Mouse (Mus musculus): ENCODE measurements around the gene Kcnq5. TPM values are rescaled to one million over a fixed set of nuclear protein-coding genes. Genes with fewer than 3 reads are reported as not detected.

The Kcnq5 gene
- polyA plus RNA-seq, 1 experiment from 2014 or later: 1.9 TPM

DNA sequence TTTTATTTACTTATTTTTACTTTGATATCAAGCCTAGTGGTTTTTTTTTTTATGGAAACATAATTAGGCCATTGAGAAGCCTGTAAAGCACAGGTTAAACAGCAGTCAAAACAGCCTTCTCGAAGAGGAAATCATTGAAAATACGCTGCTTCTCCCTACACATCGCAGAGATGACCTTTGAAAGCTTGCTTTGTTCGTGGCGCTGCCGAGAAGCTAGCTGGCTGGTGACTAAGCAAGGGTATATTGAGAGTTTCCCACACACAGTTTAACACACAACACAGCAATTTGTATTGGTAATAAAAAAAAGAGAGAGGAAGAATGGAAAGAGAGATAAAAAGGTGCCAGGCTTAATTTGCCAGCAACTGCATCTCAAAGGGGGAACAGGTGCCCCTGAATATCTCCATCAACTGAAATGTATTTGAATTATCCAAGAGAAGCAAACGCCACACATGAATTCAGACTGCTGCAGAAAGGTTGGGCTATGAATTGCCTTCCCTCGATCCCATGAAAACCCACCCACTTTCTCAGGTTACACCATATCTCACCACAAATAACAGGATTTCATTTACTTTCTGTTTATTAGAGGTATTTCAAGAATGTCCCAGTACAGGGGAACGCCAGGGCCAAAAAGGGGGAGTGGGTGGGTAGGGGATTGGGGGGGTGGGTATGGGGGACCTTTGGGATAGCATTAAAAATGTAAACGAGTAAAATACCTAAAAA, 461.8 kb downstream of the Kcnq5 start:
- H3K9me3 ChIP-seq: no peaks in the 10 kb centered on the region
- H3K27me3 ChIP-seq (replicated peaks): no peaks in the 10 kb centered on the region
- no peak overlapping the region for H3K9ac ChIP-seq
- no peak overlapping the region for H3K27ac ChIP-seq
- no peaks in the 10 kb centered on the region for H3K36me3 ChIP-seq (replicated peaks)
- ATAC-seq (replicated peaks): no peak
- H3K4me3 ChIP-seq: no peak overlapping the region
- 59% methylated on average over 10 of the region's 10 CpGs for WGBS
- H3K4me2 ChIP-seq: no peak overlapping the region
- H3K4me1 ChIP-seq: no peaks in the 10 kb centered on the region

DNA sequence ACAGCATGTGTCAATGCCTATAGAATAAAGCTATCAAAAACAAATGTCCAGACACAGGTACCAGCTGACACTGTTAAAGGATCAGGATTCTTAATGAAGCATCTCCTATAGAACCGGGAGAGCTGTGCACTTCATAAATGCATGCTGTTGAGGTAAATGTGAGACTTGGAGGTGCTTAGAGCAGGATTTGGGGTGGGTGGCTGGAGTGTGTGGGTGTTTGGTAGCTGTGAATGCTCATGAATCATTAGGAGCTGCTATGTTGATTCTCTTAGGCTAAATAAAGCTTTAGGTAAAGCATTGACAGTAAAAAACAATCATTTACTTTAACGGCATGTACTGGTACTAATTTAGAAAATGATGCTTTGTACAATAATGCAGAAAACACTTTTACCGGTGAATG, 465.4 kb downstream of the Kcnq5 start:
- no peaks in the 10 kb centered on the region for H3K4me1 ChIP-seq
- 94% methylated on average over 3 of the region's 3 CpGs for WGBS
- H3K27me3 ChIP-seq (replicated peaks): no peaks in the 10 kb centered on the region
- H3K9me3 ChIP-seq: no peaks in the 10 kb centered on the region
- no peak overlapping the region for H3K9ac ChIP-seq
- no peak overlapping the region for H3K4me2 ChIP-seq
- no peak overlapping the region for H3K27ac ChIP-seq
- no peak for ATAC-seq (replicated peaks)
- H3K4me3 ChIP-seq: no peak overlapping the region
- H3K36me3 ChIP-seq (replicated peaks): no peaks in the 10 kb centered on the region

DNA sequence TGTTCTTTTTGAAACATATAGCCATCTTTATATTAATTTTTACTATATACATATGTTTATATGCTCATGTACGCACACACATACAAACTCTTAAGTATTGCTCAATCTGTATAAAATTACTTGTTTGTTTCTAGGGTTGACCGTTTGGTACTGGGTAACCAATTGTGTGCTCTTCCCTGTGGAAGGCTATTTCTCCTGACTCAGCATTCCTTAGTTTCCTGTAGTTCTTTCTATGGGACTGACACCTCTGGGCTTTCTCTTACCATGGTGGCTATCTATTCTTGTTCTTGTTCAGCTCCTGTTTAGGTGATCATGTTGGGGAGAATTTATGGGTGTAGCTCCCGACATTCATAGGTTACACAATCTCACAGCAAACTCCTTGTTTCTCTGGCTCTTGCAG, 473.1 kb downstream of the Kcnq5 start:
- no peak overlapping the region for H3K4me3 ChIP-seq
- no peak overlapping the region for H3K9ac ChIP-seq
- H3K36me3 ChIP-seq (replicated peaks): no peaks in the 10 kb centered on the region
- no peaks in the 10 kb centered on the region for H3K27me3 ChIP-seq (replicated peaks)
- 95% methylated on average over 3 of the region's 3 CpGs for WGBS
- no peak for ATAC-seq (replicated peaks)
- H3K4me2 ChIP-seq: no peak overlapping the region
- no peaks in the 10 kb centered on the region for H3K4me1 ChIP-seq
- H3K9me3 ChIP-seq: no peaks in the 10 kb centered on the region
- H3K27ac ChIP-seq: no peak overlapping the region

DNA sequence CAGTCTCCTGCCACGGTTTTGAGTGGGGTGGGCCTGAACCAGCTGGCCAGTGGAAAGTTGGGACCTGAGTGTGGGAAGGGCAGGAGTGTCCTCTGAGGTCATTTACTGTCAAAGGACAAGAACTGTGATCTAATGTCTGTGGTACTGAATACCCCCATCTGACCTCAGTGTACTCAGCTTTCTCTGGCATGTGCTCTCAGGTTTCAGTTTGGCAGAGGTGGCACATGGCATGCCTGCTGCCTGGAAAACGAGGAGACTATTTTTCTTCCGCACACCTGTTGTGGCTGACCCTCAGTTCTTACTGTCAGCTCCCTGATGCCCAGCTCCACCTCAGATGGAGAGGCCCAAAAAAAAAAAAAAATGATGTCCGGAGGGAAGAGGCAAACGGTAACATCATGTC, 475.5 kb downstream of the Kcnq5 start:
- Histone ChIP-seq H3K27me3 (replicated peaks) (no peaks in the 10 kb centered on the region), H3K9ac (no peak overlapping the region), H3K4me2 (no peak overlapping the region), H3K9me3 (no peaks in the 10 kb centered on the region), H3K36me3 (replicated peaks) (no peaks in the 10 kb centered on the region), H3K27ac (no peak overlapping the region), H3K4me1 (no peaks in the 10 kb centered on the region), H3K4me3 (no peak overlapping the region)
- 76% methylated on average over 5 of the region's 5 CpGs for WGBS
- ATAC-seq (replicated peaks): no peak

DNA sequence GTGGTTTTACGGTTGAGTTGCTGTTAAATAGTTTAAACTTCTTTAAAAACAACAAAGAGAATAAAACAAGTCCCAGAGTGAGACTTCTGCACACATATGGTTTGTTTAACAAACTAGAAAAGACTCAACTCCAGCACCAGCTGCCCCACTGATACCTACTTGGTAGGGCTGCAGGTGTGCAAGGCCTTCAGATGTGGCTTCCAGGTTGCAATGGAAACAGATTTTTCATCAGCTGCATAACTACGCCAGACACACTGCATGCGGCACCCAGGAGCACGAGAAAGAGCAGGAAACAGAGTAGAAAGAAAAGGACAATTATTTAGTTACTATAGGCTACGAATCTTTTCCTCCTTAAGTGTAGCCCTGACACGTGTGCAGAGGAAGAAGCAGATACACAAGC, 492.4 kb downstream of the Kcnq5 start:
- ATAC-seq (replicated peaks): no peak
- Histone ChIP-seq H3K9ac (no peak overlapping the region), H3K9me3 (no peaks in the 10 kb centered on the region), H3K4me2 (no peak overlapping the region), H3K27ac (no peak overlapping the region), H3K4me1 (no peaks in the 10 kb centered on the region), H3K36me3 (replicated peaks) (no peaks in the 10 kb centered on the region), H3K27me3 (replicated peaks) (no peaks in the 10 kb centered on the region), H3K4me3 (no peak overlapping the region)
- 92% methylated on average over 6 of the region's 6 CpGs for WGBS

DNA sequence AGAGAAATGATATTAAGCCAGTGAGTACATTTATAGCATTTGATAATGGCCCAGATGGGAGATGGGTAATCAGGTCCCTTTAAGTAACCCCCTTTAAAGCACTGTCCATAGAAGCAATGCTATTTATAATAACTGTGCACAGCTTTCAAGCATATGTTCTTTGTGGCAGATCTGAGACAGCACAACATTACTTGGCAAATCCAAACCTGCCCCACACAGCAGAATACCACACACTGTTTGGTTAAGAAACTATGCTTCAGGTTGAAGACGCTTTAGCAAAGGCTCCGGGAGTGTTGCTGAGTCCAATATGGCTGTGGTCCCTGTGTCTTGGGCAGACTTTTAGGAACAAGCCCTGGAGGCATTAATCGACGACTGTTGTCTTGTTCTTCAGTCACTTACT, 495.3 kb downstream of the Kcnq5 start:
- WGBS: 93% methylated on average over 4 of the region's 4 CpGs
- no peaks in the 10 kb centered on the region for H3K36me3 ChIP-seq (replicated peaks)
- H3K9ac ChIP-seq: no peak overlapping the region
- H3K9me3 ChIP-seq: no peaks in the 10 kb centered on the region
- H3K4me1 ChIP-seq: no peaks in the 10 kb centered on the region; the same call in 1 of the 2 replicates
- H3K4me2 ChIP-seq: no peak overlapping the region
- no peak overlapping the region for H3K27ac ChIP-seq
- no peak overlapping the region for H3K4me3 ChIP-seq
- H3K27me3 ChIP-seq (replicated peaks): no peaks in the 10 kb centered on the region
- ATAC-seq (replicated peaks): no peak

DNA sequence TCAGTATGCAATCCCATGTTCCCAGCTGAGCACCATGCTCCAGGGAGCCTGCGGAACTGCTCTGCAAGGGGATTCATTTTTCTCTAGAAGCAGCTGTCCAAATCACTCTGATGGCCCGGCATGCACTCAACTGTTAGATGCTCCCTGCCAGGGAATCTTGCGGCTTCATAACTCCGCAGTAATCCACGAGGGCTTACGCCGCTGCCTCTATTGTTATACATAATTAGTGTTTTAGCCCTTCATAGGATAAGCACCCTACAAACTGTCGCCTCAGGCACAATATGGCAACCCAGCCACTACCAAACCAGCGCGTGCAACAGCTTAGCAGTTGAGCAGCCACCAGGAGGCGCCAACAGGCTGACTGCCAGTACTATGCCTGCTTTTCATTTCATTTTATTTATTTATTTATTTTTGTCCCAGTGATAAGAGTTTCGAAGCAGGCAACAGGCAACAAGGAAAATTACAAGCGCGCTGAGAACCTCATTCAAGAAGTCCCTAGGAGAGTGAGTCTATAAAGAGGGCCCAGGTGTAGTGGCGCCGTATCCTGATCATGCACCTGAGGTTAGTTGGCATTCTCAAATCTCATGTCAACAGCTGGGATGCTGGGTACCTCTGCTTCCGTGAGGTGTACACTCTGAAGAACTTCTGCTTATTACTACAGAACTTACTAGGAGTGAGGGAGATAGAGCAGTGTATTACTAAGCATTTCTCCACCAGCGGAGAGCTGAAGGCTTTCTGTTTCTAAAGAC, 500.6 kb downstream of the Kcnq5 start:
- Histone ChIP-seq H3K4me2 (peak overlapping the region; percentile 39), H3K9ac (no peak overlapping the region), H3K27me3 (replicated peaks) (no peaks in the 10 kb centered on the region), H3K4me1 (no peaks in the 10 kb centered on the region; the same call in 1 of the 2 replicates), H3K9me3 (no peaks in the 10 kb centered on the region), H3K36me3 (replicated peaks) (no peaks in the 10 kb centered on the region), H3K4me3 (peak overlapping the region; percentile 19; the same call in 1 of the 2 replicates), H3K27ac (no peak overlapping the region)
- 40% methylated on average over 18 of the region's 18 CpGs for WGBS
- ATAC-seq (replicated peaks): peak; percentile 93

DNA sequence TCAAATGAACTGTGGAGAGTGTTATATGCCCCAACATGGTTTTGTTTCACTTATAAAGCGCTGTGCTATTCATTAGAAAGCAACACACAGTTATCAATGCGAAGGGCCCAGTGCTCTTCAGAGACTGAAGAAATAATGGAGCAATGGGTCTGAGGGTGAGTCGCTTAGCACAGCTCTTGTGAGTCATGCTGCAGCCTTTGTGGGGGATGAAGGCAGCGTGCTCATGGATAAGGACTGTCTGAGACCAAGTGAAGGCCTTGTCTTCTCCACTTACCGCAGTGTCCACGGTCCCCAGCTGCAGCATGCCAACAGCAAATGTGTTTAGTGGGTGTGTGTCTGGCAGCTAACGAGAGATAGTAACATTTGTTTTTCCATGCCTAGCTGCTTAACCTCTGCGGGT, 503.2 kb downstream of the Kcnq5 start:
- Histone ChIP-seq H3K9ac (no peak overlapping the region), H3K4me2 (no peak overlapping the region), H3K9me3 (no peaks in the 10 kb centered on the region), H3K36me3 (replicated peaks) (no peaks in the 10 kb centered on the region), H3K27ac (no peak overlapping the region), H3K4me1 (no peaks in the 10 kb centered on the region; the same call in 1 of the 2 replicates), H3K27me3 (replicated peaks) (no peaks in the 10 kb centered on the region), H3K4me3 (no peak overlapping the region)
- 94% methylated on average over 8 of the region's 8 CpGs for WGBS
- no peak for ATAC-seq (replicated peaks)

DNA sequence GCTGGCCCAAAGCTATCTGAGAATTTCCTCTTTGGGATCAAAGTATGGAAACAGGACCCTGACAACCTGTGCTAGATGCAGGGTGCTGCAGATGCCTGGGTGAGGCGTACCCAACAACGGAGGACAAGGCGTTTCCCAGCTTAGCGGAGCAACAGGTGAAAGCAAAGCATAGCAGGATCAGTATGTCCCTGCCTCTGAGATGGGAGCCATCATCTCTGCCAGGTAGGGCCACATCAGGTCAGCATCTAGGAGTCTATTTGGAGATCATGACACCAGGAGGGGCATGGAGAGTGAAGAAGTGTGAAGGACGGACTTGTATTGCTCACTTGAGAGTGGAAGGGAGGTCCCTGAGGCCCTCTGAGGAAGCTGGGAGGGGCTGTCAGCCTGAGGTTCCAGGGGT, 505.8 kb downstream of the Kcnq5 start:
- no peaks in the 10 kb centered on the region for H3K36me3 ChIP-seq (replicated peaks)
- H3K9me3 ChIP-seq: no peaks in the 10 kb centered on the region
- H3K4me2 ChIP-seq: no peak overlapping the region
- no peak for ATAC-seq (replicated peaks)
- H3K4me3 ChIP-seq: no peak overlapping the region
- 93% methylated on average over 5 of the region's 5 CpGs for WGBS
- H3K27ac ChIP-seq: no peak overlapping the region
- H3K4me1 ChIP-seq: no peaks in the 10 kb centered on the region
- H3K27me3 ChIP-seq (replicated peaks): no peaks in the 10 kb centered on the region
- no peak overlapping the region for H3K9ac ChIP-seq

DNA sequence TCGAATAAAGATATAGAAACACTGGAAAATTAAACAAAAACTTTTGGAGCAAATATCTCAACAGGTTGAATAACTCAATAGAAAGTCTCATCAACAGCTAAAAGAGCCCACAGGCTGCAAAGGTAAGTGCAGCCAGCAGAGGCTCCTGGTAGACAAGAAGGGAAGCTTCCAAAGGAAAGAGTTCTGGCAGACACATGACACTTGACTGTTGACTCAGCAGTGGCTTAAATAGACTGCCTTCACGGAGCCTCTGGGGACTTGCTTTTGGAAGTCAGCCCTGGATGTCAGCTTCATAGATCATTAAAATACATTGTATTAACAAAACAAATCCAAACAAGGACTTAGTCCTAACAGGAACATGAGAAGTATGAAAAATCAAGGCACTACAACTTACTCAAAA, 513.5 kb downstream of the Kcnq5 start:
- H3K27me3 ChIP-seq (replicated peaks): no peaks in the 10 kb centered on the region
- H3K27ac ChIP-seq: no peak overlapping the region
- no peak for ATAC-seq (replicated peaks)
- H3K9me3 ChIP-seq: no peaks in the 10 kb centered on the region
- no peaks in the 10 kb centered on the region for H3K36me3 ChIP-seq (replicated peaks)
- H3K9ac ChIP-seq: no peak overlapping the region
- WGBS: 76% methylated on average over 2 of the region's 2 CpGs
- H3K4me2 ChIP-seq: no peak overlapping the region
- H3K4me1 ChIP-seq: no peaks in the 10 kb centered on the region
- H3K4me3 ChIP-seq: no peak overlapping the region

DNA sequence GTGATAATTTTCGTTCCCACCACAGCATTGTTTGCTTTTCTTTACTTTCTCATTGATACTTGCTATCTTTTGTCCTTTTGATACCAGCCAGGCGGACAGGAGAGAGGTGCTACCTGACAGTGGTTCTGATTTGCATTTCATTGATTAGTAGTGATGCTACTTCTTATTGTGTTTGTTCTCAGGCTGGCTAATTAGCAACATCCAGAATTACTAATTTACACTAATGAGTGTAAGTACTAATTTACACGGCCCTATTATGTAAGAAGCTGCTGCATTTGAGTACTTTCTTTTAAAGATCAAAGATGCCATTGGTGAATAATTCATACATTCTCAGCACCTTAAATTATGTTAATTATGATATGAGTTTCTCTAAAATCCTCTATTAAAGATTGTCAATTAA, 525.0 kb downstream of the Kcnq5 start:
- Histone ChIP-seq H3K4me1 (no peaks in the 10 kb centered on the region), H3K9me3 (no peaks in the 10 kb centered on the region), H3K4me2 (no peak overlapping the region), H3K36me3 (replicated peaks) (no peaks in the 10 kb centered on the region), H3K4me3 (no peak overlapping the region), H3K27me3 (replicated peaks) (no peaks in the 10 kb centered on the region), H3K27ac (no peak overlapping the region), H3K9ac (no peak overlapping the region)
- peak; percentile 66 for ATAC-seq (replicated peaks)
- WGBS: 71% methylated on average over 3 of the region's 3 CpGs

DNA sequence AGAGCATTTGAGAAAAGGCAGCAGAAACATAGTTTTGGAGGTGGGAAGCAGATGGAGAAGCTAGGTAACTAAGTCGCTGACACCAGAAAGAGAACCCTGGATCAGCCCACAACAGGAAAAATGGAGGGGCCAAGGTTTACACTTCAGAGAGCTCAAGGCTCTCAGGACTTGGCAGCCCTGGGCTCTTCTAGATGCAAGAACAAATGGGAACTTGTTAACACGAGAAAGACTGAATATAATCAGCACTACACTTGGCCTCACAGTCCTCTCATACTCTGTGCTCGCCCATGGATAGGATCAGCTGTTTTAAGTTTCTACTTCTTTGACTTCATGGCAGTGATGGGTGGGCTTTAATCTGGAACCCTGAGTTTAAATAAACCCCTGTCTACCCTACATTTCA, 526.9 kb downstream of the Kcnq5 start:
- Histone ChIP-seq H3K27me3 (replicated peaks) (no peaks in the 10 kb centered on the region), H3K4me3 (no peak overlapping the region), H3K4me1 (no peaks in the 10 kb centered on the region), H3K27ac (no peak overlapping the region), H3K9me3 (no peaks in the 10 kb centered on the region), H3K9ac (no peak overlapping the region), H3K36me3 (replicated peaks) (no peaks in the 10 kb centered on the region), H3K4me2 (no peak overlapping the region)
- WGBS: 61% methylated on average over 3 of the region's 3 CpGs
- no peak for ATAC-seq (replicated peaks)

DNA sequence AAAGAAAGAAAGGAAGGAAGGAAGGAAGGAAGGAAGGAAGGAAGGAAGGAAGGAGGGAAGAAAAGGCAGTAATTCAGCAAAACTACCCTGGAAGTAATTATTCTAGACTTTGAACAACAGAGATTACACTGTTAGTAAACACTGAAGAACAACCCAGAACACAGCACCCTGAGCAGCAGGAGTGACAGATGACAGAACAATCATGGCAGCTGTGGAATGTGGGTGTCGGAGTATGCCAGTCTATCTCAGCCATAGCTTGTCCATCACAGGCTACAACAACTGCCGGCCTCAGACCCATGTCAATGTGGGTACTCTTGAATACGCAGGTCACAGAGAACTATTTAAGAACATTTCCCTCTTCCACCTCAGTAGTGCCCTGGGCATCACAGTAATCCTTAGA, 530.1 kb downstream of the Kcnq5 start:
- Histone ChIP-seq H3K9me3 (no peaks in the 10 kb centered on the region), H3K4me3 (no peak overlapping the region)
- 84% methylated on average over 3 of the region's 3 CpGs for WGBS

More for the DNA sequence above, 530.1 kb downstream of the Kcnq5 start:
- Histone ChIP-seq H3K4me1 (no peaks in the 10 kb centered on the region), H3K27ac (no peak overlapping the region), H3K9ac (no peak overlapping the region), H3K36me3 (replicated peaks) (no peaks in the 10 kb centered on the region), H3K4me2 (no peak overlapping the region), H3K27me3 (replicated peaks) (no peaks in the 10 kb centered on the region)
- no peak for ATAC-seq (replicated peaks)
